Mouse (Mus musculus) brain, adult 2 months (tissue): ENCODE data around the gene Psmb1.
"Not testable (repeated sequence)": the region's sequence is repeated elsewhere in the genome, so short reads cannot be mapped to it uniquely, and the experiment has no call there.

Experiments used
- DNase-seq: peaks from one replicate; pipeline ENCODE4 v3.0.0; 2011; ENCODE audit warnings: low read depth, low spot score

Gene Psmb1

GRCm38 (mm10) chr17:15499656-15500394 lies at the start of gene Psmb1, which contains the start of gene Tbp:
Gene Psmb1 (minus strand): TSS chr17:15499751.
Gene Tbp (plus strand): TSS chr17:15499888.
- peak; percentile 100 for DNase-seq

GRCm38 (mm10) chr17:15546440-15546839 lies 46.9 kb upstream of the Psmb1 start:
- no peak for DNase-seq

- DNase-seq: not testable (repeated sequence)
Measured at GRCm38 (mm10) chr17:15543868-15544267, 44.3 kb upstream of the Psmb1 start.

GRCm38 (mm10) chr17:15540309-15540708 lies 40.8 kb upstream of the Psmb1 start:
- no peak for DNase-seq

- DNase-seq: no peak
Measured at GRCm38 (mm10) chr17:15536457-15536904, 36.9 kb upstream of the Psmb1 start.

GRCm38 (mm10) chr17:15535943-15536342 lies 36.4 kb upstream of the Psmb1 start:
- no peak for DNase-seq

GRCm38 (mm10) chr17:15535162-15535800 lies 35.7 kb upstream of the Psmb1 start:
- peak; percentile 87 for DNase-seq

- peak; percentile 80 for DNase-seq
Measured at GRCm38 (mm10) chr17:15530141-15530540, 30.6 kb upstream of the Psmb1 start.

GRCm38 (mm10) chr17:15528887-15529286 lies 29.3 kb upstream of the Psmb1 start:
- no peak for DNase-seq

GRCm38 (mm10) chr17:15527811-15528136 lies 28.2 kb upstream of the Psmb1 start:
- DNase-seq: no peak

- DNase-seq: peak; percentile 97
Measured at GRCm38 (mm10) chr17:15526986-15527810, 27.6 kb upstream of the Psmb1 start, which contains the start of gene Pdcd2. Gene Pdcd2 (minus strand): TSS chr17:15527301.

GRCm38 (mm10) chr17:15526304-15526703 lies 26.8 kb upstream of the Psmb1 start:
- DNase-seq: peak; percentile 10

- no peak for DNase-seq
Measured at GRCm38 (mm10) chr17:15518766-15519165, 19.2 kb upstream of the Psmb1 start.

- no peak for DNase-seq
Measured at GRCm38 (mm10) chr17:15518186-15518585, 18.6 kb upstream of the Psmb1 start.

- DNase-seq: no peak
Measured at GRCm38 (mm10) chr17:15517776-15518175, 18.2 kb upstream of the Psmb1 start.

- DNase-seq: no peak
Measured at GRCm38 (mm10) chr17:15510694-15511093, 11.1 kb upstream of the Psmb1 start.

- DNase-seq: no peak
Measured at GRCm38 (mm10) chr17:15498753-15499113, 818 bp downstream of the Psmb1 start.

- peak; percentile 98 for DNase-seq
Measured at GRCm38 (mm10) chr17:15497882-15498752, 1.4 kb downstream of the Psmb1 start.

- DNase-seq: no peak
Measured at GRCm38 (mm10) chr17:15490542-15490941, 9.0 kb downstream of the Psmb1 start.

- DNase-seq: no peak
Measured at GRCm38 (mm10) chr17:15472671-15473070, 26.9 kb downstream of the Psmb1 start.

- peak; percentile 78 for DNase-seq
Measured at GRCm38 (mm10) chr17:15467669-15468068, 31.9 kb downstream of the Psmb1 start.
